Mouse (Mus musculus): ENCODE results near the gene Igfbp5.

Gene Igfbp5

DNA sequence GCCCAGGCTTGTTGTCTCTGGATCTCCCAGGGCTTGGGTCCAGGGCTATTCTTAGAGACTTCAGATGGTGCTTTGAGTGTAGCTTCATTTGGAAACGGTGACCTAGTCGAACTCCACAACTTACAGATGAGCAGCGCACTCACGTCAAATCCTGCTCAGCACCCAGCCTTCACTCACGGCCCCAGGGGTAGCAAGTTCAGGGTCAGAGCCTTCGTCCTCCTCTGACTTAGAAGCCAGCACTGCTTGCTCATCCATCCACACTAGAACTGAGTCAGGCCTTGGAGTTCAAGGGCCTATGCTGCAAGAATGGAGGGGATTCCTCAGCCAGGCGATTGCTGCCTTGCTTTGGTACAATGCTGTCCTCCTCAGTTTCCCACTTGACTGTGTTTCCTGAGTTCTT, 34.9 kb downstream of the Igfbp5 start:
- no peak for DNase-seq

DNA sequence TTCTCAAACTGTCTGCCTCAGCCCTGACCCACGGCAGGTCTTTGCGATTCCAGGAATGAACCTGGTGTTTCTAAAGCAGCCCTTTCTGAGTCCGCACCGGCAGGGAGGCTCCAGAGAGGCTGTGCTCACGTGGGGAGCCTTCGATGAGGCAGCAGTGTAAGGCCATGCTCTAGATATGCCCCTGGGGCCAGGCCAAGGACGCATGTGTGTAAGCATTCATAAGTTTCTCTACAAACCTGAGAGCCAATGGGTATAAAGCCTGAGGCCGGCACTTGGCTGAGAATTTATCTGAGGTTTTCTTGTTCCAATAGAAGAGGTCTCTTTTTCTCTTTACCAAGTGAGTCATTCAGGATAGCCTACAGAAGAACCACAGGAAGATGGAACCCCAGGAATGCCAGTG, 35.3 kb downstream of the Igfbp5 start:
- DNase-seq, result no peak

DNA sequence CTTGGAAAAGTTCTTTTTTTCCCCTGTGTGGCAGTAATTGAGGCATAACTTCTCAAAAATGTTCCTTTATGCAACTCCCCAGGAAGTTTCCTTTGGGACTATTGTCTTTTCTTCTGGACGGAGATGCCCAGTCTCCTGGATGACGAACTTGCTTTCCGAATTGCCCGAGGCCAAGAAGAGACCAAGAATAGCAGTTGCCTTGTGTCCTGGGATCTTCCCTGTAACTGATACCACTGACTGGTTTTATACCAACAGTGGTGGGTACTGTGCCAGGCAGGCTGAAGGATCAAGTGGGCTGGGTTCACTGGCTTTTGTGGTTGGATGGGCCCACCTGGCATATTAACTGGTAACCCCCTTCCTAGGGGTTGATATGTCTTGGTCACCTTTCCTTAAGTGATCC, 41.1 kb downstream of the Igfbp5 start:
- no peak for DNase-seq

DNA sequence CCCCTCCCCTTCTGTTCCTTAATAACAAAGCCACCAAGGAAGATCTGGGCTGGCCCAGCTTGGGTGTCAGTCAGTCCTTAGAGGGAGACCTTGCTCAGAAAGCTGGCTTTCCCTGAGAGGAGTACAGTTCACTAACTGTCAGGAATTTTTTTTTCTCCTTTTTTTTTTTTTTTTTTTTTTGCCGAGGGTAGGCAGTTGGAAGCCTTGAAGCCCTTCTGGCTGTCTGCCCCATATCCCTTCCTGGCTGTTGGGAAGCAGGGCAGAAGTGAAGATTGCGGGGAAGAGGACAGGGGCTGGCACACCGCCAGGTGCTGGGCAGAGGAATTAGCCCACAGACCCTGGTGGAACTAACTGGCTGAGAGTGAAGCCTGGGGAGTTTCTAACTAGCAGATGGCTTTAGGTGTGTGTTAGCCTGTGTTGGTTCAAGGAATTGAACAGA, 42.0 kb downstream of the Igfbp5 start:
- peak; percentile 70 for DNase-seq

DNA sequence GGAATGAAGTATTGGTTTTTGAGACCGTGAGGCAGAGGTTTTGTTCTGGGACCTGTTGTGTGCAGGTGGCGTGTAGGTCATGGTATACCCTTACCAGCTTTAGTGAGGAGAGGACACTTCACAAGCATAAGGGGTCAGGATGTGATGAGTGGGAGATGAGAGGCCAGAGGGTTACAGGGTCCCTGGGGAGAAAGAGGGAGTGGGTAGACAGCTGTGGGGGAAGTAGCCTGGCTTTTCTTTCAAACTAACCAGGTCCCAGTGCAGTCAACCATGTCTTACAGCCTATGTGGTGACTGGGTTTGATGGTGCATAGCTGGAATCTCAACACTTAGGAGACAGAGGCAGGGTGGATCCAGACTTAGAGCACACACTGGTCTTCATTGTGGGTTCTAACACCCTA, 44.2 kb downstream of the Igfbp5 start:
- DNase-seq, result no peak

DNA sequence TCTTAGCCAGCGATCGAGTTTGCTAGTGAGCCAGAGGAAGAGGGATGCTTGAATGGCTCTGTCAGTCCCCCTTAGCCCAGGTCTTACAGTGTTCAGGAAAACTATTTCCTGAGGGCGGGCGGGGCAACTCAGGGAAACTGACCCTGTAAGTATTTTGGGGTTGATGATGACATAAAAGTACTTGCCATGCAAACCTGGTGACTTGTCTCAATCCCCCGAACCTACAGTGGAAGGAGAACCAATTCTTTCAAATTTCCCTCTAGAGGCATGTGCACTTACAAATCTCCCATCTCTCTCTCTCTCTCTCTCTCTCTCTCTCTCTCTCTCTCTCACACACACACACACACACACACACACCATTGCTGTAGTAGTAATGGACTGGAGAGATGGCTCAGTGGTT, 45.8 kb downstream of the Igfbp5 start:
- no peak for DNase-seq

DNA sequence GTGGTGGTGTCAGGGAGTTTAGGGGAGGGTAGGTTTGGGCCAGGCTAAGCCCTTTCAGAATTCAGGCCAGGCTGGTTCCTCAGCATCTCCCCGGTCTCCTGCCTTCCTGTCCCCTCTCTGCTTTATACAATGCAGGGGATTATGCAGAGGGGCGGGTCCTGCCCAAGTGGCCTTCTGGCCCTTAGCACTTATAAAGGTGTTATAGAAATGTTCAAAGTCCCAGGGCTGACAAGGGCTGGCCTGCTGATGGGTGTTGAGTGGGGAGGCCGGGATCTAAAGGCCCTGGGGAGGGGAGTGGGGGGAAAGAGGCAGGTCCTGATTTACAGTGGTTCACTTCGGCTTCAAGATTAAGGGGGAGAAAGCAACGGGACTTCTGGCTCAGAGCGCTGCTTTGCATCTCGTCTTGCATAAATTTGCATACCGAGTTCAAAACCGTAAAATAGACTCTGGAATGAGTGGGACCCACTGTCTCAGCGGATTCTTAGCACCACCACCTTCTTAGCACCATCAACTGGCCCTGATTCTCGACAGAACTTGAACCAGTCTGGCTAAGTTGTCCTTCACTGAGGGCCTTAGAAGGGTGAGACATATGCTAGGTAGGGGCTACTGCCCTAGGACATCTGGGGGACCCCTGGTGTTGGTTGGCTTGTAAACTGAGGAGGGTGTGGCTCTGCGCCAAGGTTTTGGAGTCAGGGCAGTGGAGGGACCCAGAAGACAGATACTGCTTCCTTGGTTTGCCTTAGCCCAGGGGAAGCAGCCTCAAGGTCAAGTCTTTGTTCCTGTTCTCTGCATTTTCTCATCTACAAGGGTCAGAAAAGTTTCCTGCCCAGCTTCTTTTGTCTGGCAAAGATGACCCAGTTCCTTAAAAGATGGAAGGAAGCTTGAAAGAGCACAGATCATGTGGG, 47.0 kb downstream of the Igfbp5 start:
- no peak for DNase-seq

DNA sequence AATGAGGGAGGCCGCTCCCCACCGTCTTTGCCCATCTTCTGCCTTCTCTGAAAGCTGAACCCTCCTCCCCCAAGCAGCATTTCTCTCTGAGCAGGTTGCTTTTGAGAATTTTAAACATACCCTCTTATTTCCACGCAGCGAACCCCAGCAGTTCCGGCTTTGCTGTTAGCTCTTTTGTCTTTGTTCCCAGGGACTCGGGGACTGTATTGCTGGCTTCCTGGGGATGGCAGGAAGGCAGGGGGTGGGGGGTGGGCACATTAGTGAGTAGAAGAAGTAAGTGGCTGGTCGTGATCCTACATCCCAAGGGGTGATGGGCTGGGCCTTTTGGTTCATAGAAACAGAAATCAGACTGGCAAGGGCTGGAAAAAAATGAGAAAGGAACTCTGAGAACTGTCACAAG, 47.8 kb downstream of the Igfbp5 start:
- no peak for DNase-seq

DNA sequence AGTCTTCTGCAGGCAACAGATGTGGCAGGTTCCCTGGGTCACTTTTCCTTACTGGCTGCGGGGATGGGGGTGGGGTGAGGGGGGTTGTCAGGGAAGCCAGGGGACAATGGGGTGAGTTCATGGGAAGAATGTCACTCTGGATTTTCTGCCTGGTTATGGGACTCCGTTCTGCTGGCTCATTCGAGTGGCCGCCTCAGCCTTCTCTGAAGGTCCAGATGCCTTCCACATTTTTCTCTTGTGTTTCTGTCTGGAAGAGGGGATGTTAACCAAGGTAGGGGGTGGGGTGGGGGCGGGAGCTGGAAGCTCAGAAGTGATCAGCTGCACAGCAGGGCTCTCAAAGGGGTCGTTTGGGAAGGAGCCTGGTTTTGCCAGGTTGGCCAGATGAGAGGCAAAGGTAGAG, 48.2 kb downstream of the Igfbp5 start:
- peak; percentile 52 for DNase-seq

DNA sequence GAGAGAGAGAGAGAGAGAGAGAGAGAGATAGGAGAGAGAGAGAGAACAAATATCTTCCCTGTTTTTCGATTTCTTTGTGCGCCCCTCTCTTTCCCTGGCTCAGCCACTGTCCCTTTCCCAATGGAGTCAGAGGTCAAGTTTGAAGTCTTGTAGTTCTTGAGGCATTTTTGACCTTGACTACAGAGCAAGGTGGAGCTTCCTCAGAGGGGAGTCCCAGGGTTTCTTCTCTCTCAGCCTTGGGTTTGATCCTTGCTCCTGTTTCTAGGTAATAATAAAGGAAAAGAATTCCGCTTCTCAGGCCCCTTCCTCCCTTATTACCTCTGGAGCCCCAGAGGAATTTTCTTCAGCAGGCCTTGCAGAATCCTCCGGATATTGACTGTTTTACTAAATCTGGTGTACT, 48.8 kb downstream of the Igfbp5 start:
- no peak for DNase-seq

DNA sequence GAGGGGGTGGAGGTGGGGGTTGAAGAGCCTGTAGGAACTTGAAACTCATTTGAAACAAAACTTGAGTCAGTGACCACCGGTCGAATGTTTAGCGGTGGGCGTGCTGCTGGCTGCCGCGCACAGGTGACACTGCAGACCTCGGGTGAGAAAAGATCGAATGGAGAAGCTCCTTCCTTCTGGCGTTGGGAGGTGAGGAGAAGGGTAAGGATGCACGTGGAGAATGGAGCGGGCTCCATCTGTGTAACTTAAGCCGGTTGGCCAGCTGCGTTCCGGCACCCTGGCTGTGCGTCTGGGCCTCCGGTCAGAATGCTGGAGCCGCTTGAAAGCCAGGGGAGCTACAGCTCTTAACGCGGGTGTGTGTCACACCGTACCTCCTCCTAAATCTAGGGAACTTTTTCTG, 49.4 kb downstream of the Igfbp5 start:
- DNase-seq, result peak; percentile 52

DNA sequence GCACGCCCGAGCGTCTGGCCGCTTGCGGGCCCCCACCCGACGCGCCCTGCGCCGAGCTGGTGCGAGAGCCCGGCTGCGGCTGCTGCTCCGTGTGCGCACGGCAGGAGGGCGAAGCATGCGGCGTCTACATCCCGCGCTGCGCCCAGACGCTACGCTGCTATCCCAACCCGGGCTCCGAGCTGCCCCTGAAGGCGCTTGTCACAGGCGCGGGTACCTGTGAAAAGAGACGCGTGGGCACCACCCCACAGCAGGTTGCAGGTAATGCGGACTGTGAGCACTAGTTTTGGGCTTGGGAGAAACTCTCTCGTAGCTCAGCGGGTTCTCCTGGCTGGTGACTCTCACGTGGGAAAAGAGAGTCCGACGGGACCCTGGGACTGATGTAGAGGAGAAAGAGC, 50.0 kb downstream of the Igfbp5 start:
- DNase-seq, result no peak

DNA sequence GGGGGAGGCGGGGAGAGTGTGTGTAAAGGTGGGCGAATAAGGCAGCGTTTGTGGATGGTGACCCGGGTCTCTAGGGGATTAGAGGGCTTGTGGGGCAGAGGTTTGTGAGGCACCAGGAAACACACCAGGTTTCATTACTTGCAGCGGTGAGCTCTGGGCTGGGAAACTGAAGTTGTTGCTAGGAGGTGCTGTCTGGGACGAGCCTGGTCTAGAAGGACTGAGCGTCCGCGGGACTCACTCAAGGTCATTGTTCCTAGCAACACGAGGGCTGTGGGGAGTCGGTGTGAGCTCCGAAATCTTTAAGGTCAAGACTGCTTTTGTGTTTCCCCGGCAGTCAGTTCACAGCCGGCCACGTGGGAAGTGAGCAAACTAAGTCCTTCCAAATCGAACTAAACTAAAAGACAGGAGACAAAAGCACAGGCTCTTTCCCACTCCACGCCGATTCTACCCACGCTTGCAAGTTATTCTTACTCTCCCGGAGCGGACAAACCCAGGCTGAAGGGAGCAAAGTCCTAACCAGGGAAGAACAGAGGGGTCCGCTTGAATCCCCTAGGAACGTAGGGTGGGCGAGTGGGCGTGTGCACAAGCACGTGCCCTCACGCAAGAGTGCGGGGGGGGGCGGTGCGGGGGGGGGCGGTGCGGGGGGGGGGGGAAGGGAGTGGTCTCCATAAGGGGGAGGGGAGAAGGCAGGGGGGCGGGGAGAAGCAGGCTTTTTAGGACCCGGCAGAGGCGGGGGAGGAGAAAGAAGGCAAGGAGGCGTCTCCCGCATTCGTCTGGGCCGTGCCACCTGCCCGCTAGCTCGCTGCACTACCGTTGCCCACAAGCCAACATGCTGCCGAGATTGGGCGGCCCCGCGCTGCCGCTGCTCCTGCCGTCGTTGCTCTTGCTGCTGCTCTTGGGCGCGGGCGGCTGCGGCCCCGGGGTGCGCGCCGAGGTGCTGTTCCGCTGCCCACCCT, 50.7 kb downstream of the Igfbp5 start, which contains the start of gene Igfbp2:
TSS of gene Igfbp2 (plus strand) at position 753 of the 956 bp plus-strand sequence.
- DNase-seq, result peak; percentile 80

DNA sequence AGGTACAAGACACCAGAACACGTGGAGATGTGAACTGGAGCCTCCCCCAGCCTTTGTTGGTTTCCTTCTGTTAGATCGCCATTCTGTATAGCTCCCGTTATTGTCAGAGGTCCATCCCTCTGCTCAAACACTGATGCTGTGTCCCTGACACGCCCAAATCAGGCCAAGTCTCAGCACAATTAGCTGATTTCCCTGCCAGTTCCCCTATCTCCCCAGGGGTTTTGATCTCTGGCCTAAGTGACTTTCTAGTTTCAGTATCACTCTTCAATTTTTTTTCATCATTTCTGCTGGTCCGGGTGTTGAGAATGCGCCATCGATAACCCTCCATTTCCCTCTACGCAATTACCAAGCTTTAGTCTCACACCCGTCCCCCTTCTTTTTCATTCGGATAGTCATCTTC, 51.8 kb downstream of the Igfbp5 start:
- no peak for DNase-seq

DNA sequence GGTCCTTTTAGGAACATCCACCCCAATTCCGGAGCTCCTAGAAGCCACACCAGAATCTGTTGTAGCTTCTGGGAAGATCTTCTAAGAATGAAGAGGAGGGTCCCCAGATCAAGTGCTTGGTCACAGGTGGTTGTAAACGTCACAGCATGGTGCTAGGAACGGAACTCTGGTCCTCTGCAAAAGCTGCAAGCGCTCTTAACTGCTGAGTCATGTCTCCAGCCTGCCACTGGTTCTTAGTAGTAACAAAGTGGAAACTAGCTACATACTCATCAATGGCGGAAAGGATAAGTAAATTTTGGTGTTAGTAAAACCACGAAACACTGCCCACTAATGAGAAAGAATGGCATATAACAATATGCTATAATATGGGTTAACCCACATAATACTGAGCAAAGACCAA, 54.7 kb downstream of the Igfbp5 start:
- no peak for DNase-seq

DNA sequence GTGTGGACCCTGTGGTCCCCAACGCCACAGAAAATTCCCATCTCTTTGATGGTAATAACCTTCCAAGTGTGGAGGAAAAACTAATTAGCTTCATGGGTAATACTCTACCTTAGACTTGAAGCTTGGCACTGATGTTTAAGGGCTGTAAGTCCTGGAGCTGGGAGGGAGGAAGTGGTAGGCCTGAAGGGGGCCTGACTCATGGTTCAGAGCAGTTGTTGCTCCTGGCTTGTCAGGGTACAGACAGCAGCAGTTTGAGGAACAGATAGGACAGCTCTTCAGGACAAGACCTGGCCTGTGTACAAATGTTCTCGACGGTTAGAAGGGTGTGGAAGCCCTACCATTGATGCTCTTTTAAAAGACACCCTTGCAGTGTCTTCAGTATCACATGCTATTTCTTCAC, 59.1 kb downstream of the Igfbp5 start:
- no peak for DNase-seq

DNA sequence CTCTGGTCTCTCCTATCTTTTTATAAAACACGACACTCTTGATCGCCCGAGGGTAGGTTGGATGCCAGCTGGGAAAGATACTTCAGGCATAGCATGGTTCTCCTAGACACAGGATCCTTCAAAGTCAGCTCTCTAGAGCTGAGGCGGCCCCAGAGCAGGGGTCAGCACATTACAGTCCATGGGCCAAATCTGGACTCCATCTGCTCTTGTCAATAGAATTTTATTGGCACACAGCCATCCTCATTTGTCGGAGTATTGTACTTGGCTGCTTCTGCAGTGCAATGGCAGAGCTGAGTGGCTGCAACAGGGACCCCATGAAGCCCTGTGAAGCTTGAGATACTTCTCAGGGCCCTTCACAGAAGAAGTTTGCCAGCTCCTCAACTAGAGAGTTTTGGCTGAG, 59.5 kb downstream of the Igfbp5 start:
- DNase-seq, result peak; percentile 49

DNA sequence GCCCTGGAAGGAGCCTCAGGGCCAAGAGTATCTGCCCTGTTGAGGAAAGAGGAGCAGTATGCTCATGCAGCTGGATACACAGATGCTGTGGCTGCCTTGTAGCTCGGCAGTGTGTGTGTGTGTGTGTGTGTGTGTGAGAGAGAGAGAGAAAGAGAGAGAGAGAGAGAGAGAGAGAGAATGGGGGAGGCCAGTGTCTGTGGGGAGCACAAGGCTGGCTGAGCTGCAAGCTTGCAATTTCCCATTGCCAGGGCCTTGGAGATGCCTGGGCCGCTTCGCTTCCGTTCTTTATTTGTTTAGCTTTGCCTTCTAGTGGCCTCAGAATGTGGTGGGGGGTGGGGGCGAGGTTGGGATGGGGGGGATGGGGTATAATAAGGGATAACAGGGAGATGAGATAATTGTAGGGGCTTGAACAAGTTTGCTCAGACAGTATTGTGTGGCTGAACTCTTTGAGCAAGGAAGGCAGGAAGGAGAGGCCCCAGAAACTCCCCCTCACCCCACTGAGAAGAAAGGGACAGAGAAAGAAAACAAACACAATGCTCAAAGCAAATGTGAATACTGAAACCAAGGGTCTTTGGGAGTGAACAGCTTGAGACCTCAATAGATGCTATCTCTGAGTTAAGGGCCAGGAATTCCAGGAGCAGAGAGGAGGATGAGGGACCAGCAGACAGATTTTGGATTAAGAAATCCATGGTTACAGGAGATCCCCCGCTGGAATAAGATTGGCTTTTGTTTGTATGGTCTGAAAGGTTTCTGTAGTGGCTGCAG, 60.9 kb downstream of the Igfbp5 start:
- DNase-seq, result peak; percentile 64

DNA sequence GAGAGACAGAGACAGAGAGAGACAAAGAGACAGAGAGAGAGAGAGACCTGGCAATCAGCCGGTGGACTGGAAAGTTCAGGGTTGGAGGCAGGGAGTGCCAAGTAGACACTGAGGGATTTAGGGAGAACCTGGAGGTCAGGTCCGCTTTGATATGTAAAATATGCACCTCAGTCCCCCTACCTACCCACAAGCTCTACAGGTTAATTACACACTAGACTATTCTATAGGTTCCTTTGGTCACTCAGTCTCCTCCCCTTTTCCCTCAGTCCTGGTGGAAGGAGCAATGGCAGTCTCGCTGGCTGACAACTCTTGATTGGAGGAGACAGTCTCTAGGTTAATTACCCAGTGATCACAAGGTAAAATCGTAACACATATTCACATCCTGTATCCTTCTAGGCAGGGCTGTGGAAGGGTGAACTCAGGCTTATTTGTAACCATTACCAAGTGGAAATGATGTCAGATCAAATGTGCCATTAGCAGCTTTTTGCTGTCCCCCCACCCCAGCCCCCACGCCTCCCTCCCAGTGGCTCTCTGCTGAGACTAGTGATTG, 61.5 kb downstream of the Igfbp5 start:
- no peak for DNase-seq

DNA sequence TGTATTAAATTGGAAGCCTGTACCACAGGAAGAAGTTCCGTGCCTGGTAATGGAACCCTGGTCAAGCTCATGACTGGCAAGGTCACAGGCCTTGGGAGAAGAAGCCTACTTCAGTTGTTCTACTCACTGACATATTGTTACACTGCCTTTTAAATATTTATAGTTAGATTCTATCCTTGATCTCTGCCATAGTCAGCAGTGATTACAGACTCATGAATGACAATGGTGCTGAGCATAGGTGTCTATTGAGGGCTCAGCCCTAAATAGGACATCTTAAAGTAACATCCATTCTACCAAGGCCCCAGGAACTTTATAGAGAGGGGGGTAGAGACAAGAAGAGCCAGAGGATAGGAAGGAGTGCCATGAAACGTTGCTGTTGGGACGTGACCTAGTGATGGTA, 63.6 kb downstream of the Igfbp5 start:
- DNase-seq, result no peak

DNA sequence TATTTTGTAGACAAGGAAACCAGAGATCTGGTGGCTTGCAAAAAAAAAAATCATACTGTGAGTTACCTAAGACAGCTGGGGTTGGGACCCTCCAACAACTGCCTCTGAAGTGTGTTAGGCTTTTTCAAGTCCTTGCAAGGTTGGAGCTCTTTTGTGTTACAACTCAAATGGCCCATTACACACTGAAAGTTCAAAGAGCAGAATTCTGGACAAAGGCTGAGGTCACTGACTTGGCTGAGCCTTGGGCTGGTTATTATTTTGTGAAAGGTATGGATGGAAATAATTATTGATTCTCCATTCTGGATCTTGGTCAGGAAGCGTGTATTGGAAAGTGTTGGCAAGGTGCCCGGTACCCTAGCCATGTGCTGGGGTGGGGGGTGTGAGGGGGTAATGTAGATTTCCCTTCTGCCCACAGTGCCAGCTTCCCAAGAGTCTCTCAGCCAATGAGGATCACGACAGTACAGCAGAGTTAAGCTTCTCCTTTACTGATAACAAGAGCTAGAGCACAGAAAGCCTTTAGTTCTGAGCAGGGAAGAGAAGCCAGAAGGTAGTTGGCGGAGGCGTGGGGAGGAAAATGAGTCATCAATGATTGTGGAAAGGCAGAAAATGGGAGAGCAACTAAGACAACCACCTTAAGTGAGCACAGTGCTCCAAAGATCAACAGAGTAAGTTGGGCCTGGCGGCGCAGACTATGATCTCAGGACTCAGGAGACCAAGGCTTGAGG, 64.6 kb downstream of the Igfbp5 start:
- no peak for DNase-seq

DNA sequence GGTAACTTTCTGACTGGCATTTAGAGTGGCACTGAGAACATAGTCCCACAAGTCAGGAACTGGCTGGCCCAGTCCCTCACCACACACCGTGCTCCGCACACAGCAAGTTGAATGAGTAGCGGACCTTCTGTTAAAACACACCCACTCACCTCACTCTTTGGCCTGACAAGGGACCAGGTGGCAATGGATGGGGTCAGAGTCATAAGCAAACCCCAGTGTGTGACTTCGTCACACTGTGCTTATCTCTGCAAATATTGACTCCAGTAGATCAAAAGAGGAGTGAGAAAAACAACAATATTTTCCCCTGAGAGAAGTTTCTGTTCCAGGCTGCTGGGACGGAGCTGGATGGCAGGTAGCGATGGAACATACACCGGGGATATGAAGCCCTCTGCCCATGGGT, 65.4 kb downstream of the Igfbp5 start:
- DNase-seq, result no peak
